Mouse (Mus musculus) layer of hippocampus, adult 11-12 months (tissue): ENCODE results near the gene Nlrp3.

Source experiments
- DNase-seq: peaks from one replicate; pipeline ENCODE4 v3.0.0; 2022; ENCODE audit warnings: low spot score

Nlrp3 gene

GRCm38 (mm10) chr11:59541324-59541723 is at the start of gene Nlrp3:
Nlrp3 (plus strand) TSS chr11:59541568.
- no peak for DNase-seq

GRCm38 (mm10) chr11:59496672-59497310 is 44.6 kb upstream of the Nlrp3 start:
- DNase-seq: no peak

- no peak for DNase-seq
Observed at GRCm38 (mm10) chr11:59497747-59498146, 43.6 kb upstream of the Nlrp3 start.

GRCm38 (mm10) chr11:59501978-59502700 is 39.2 kb upstream of the Nlrp3 start:
- no peak for DNase-seq

- DNase-seq: peak; percentile 54
Observed at GRCm38 (mm10) chr11:59505351-59505838, 36.0 kb upstream of the Nlrp3 start.

GRCm38 (mm10) chr11:59505839-59506712 is 35.3 kb upstream of the Nlrp3 start:
- peak; percentile 74 for DNase-seq

- no peak for DNase-seq
Observed at GRCm38 (mm10) chr11:59506713-59507074, 34.7 kb upstream of the Nlrp3 start.

GRCm38 (mm10) chr11:59511558-59511957 is 29.8 kb upstream of the Nlrp3 start:
- no peak for DNase-seq

GRCm38 (mm10) chr11:59512733-59513132 is 28.6 kb upstream of the Nlrp3 start:
- DNase-seq: no peak

GRCm38 (mm10) chr11:59513556-59513955 is 27.8 kb upstream of the Nlrp3 start:
- DNase-seq: no peak

- no peak for DNase-seq
Observed at GRCm38 (mm10) chr11:59514381-59514780, 27.0 kb upstream of the Nlrp3 start.

- no peak for DNase-seq
Observed at GRCm38 (mm10) chr11:59514789-59515188, 26.6 kb upstream of the Nlrp3 start.

GRCm38 (mm10) chr11:59517441-59517840 is 23.9 kb upstream of the Nlrp3 start:
- no peak for DNase-seq

- no peak for DNase-seq
Observed at GRCm38 (mm10) chr11:59518226-59518625, 23.1 kb upstream of the Nlrp3 start.

GRCm38 (mm10) chr11:59519741-59520495 is 21.4 kb upstream of the Nlrp3 start:
- DNase-seq: no peak

- DNase-seq: no peak
Observed at GRCm38 (mm10) chr11:59524150-59524549, 17.2 kb upstream of the Nlrp3 start.

GRCm38 (mm10) chr11:59525237-59525636 is 16.1 kb upstream of the Nlrp3 start:
- peak; percentile 89 for DNase-seq

GRCm38 (mm10) chr11:59526472-59527080 is 14.8 kb upstream of the Nlrp3 start, which contains the start of gene Zkscan17:
Zkscan17 (minus strand) TSS chr11:59526751.
- no peak for DNase-seq

- DNase-seq: no peak
Observed at GRCm38 (mm10) chr11:59530221-59530620, 11.1 kb upstream of the Nlrp3 start.

- DNase-seq: no peak
Observed at GRCm38 (mm10) chr11:59530870-59531535, 10.4 kb upstream of the Nlrp3 start.

GRCm38 (mm10) chr11:59531562-59531961 is 9.8 kb upstream of the Nlrp3 start:
- DNase-seq: no peak
